ENCODE assay signal across 28 mouse cellular contexts in the genomic region with DNA sequence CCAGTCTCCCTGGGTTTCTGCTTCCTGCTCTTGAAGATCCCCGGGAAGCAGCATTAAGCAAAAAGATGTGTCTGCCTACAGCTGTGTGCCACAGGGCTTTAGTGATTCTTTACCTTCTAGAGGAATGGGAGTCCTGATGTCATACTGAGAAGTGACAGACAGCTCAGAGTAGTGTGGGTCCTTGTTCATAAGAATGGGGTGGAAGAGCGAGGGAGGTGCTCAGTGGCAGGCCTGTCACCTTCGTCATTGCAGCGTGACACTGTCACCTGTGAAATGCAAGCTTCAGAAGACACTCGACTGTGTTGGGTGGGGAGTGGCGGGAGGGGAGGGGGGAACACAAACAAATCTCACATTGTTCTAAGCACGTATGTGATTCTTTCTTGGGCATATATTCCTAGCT.
"Had no signal": no experiment of that assay in that cellular context is flagged by ENCODE, and none has a peak within 500 bp of the region (broad histone marks: within the 10 kb centered on the region; RNA-seq: fewer than 3 reads in every experiment).

No protein-coding gene starts in this region.

- H3K27ac ChIP-seq: gastrocnemius, adult 2 months; heart, embryonic 10.5 days; hindbrain, embryonic 10.5 days; hindbrain, embryonic 12.5 days; hindbrain, embryonic 14.5 days; intestine, embryonic 15.5 days; layer of hippocampus, adult 2 months; left cerebral cortex, adult 2 months; limb, embryonic 10.5 days; limb, embryonic 12.5 days; liver, embryonic 13.5 days; liver, embryonic 15.5 days had no signal

- H3K36me3 ChIP-seq: heart, embryonic 10.5 days; heart, embryonic 12.5 days; hindbrain, embryonic 12.5 days; intestine, embryonic 15.5 days; limb, embryonic 12.5 days; liver, embryonic 13.5 days; liver, embryonic 15.5 days had no signal

- H3K27me3 ChIP-seq: heart, embryonic 12.5 days; hindbrain, embryonic 12.5 days; intestine, embryonic 15.5 days; limb, embryonic 12.5 days had no signal

- ATAC-seq: hindbrain, embryonic 16.5 days; inflammation-experienced regulatory T-cells, adult 6 months; intestine, embryonic 15.5 days; intestine, postnatal 0 days; liver, postnatal 0 days had no signal

- H3K4me3 ChIP-seq: gastrocnemius, adult 2 months; heart, embryonic 10.5 days; heart, embryonic 12.5 days; hindbrain, embryonic 10.5 days; hindbrain, embryonic 12.5 days; intestine, embryonic 15.5 days; layer of hippocampus, adult 2 months; left cerebral cortex, adult 2 months; limb, embryonic 10.5 days; limb, embryonic 12.5 days; liver, embryonic 13.5 days; liver, embryonic 15.5 days had no signal

- DNase-seq: gastrocnemius, adult 2 months; gastrocnemius, postnatal 10 days; gastrocnemius, postnatal 25 days; heart, adult 18-20 months; heart, postnatal 10 days; heart, postnatal 4 days; kidney, adult 18-20 months; kidney, postnatal 10 days; kidney, postnatal 25 days; kidney, postnatal 4 days; liver; liver, embryonic 13.5 days; liver, postnatal 0 days had no signal

- H3K9ac ChIP-seq: heart, embryonic 12.5 days; hindbrain, embryonic 12.5 days; hindbrain, embryonic 14.5 days; intestine, embryonic 15.5 days; limb, embryonic 12.5 days; liver, embryonic 13.5 days; liver, embryonic 15.5 days; liver, postnatal 0 days had no signal

- H3K9me3 ChIP-seq: heart, embryonic 10.5 days; heart, embryonic 12.5 days; hindbrain, embryonic 10.5 days; hindbrain, embryonic 12.5 days; intestine, embryonic 15.5 days; limb, embryonic 10.5 days; limb, embryonic 12.5 days; liver, embryonic 13.5 days; liver, embryonic 15.5 days had no signal

- H3K4me2 ChIP-seq: heart, embryonic 12.5 days; hindbrain, embryonic 12.5 days; hindbrain, embryonic 14.5 days; intestine, embryonic 15.5 days; limb, embryonic 12.5 days; liver, embryonic 11.5 days; liver, embryonic 13.5 days; liver, embryonic 15.5 days had no signal
